Mouse (Mus musculus) megakaryocyte, embryonic 14.5 days (primary cell): ENCODE measurements at regions not wholly inside any gene's neighbourhood (a gene's known extent, or its start where the extent isn't known, plus 50 kb on each side); places are given as distances from the start of the nearest gene placed in this dataset.

Experiments used
- FLI1 ChIP-seq: IDR thresholded peaks from 2 replicates; pipeline ENCODE4 v1.6.1; 2012; ENCODE audit warnings: low read length, inconsistent platforms, mixed read lengths
- GATA1 ChIP-seq: IDR thresholded peaks from 3 replicates; pipeline ENCODE4 v1.6.1; 2012; ENCODE audit warnings: mixed read lengths, low read length, inconsistent platforms, borderline replicate concordance

DNA sequence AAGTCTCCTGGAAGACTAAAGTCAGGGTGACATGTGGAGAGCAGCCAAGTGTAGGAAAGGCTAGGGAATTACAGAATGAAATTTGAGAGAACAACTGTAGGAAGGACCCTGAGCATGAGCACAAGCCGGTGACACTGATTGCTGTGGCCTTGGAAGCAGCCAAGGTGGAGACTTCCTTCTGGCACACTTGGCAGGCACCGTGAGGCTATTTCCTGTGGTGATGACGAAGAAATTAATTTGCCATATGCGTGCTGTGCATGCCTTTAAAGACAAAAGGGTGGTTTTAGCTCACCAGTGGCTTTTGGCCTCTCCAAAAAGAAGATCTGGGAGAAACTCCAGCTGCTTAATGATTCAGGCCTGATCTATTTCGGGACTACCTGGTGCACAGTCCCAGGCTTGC lies 55.4 kb upstream of the Mgmt start:
- no peak for TF ChIP-seq FLI1
- no peak for TF ChIP-seq GATA1
